Comparison of ENCODE assay signal across 19 mouse cellular contexts in genomic region chr10:14952899-14953478, GRCm38 (mm10).
DNase-seq lines count a peak whose midpoint lies in the region; ATAC-seq and TF ChIP-seq lines count a peak whose summit lies in the region.
"Had no signal": no experiment of that assay in that cellular context is flagged by ENCODE, and none has a peak within 500 bp of the region (broad histone marks: within the 10 kb centered on the region; RNA-seq: fewer than 3 reads in every experiment).

No protein-coding gene starts in this region.

- H3K4me3 ChIP-seq in hindbrain, embryonic 13.5 days, result no peak overlapping the region
- H3K4me3 ChIP-seq in hindbrain, embryonic 10.5 days, result no peak overlapping the region
- H3K4me3 ChIP-seq in forebrain, embryonic 16.5 days (replicated peaks; ENCODE audit: low read length), result no peak overlapping the region
- no peak overlapping the region for H3K4me3 ChIP-seq in midbrain, embryonic 15.5 days
- H3K4me3 ChIP-seq in lung, adult 2 months (replicated peaks; ENCODE audit: extremely low read depth, low read depth, low read length), result no peak overlapping the region
- no peak overlapping the region for H3K4me3 ChIP-seq in limb, embryonic 10.5 days
- H3K4me3 ChIP-seq: kidney, embryonic 15.5 days; layer of hippocampus, adult 2 months had no signal

- no peaks in the 10 kb centered on the region for H3K9me3 ChIP-seq in hindbrain, embryonic 13.5 days
- H3K9me3 ChIP-seq in hindbrain, embryonic 10.5 days, result no peaks in the 10 kb centered on the region
- H3K9me3 ChIP-seq in forebrain, embryonic 16.5 days (ENCODE audit: control insufficient read depth, low read length), result no peaks in the 10 kb centered on the region
- H3K9me3 ChIP-seq in midbrain, embryonic 15.5 days, result no peaks in the 10 kb centered on the region
- no peaks in the 10 kb centered on the region for H3K9me3 ChIP-seq in limb, embryonic 10.5 days (replicated peaks)
- H3K9me3 ChIP-seq: kidney, embryonic 15.5 days had no signal

- no peak overlapping the region for H3K4me2 ChIP-seq in hindbrain, embryonic 13.5 days
- H3K4me2 ChIP-seq in forebrain, embryonic 16.5 days (ENCODE audit: low read length), result no peak overlapping the region
- H3K4me2 ChIP-seq in midbrain, embryonic 15.5 days, result no peak overlapping the region
- H3K4me2 ChIP-seq: heart, embryonic 11.5 days; kidney, embryonic 15.5 days; liver, embryonic 11.5 days; lung, embryonic 14.5 days had no signal

- DNase-seq in hindbrain, embryonic 10.5 days (ENCODE audit: low spot score), result no peak
- DNase-seq in brain, embryonic 14.5 days (ENCODE audit: low read depth), result peak; percentile 84
- no peak for DNase-seq in lung, adult 2 months
- no peak for DNase-seq in right cerebral cortex, postnatal 36 days (ENCODE audit: low spot score in 2 of 2)
- no peak for DNase-seq in limb, embryonic 10.5 days (ENCODE audit: low spot score)
- DNase-seq: adrenal gland, postnatal 14 days; cerebellum, adult 9-10 months; gastrocnemius, postnatal 36 days; left cerebral cortex, postnatal 4 days; right cerebral cortex, postnatal 14 days had no signal

- 38% methylated on average over 1 of the region's 1 CpGs for WGBS in hindbrain, embryonic 13.5 days
- 71% methylated on average over 1 of the region's 1 CpGs for WGBS in hindbrain, embryonic 10.5 days
- WGBS in forebrain, embryonic 16.5 days, result 3% methylated on average over 1 of the region's 1 CpGs
- WGBS in midbrain, embryonic 15.5 days, result 35% methylated on average over 1 of the region's 1 CpGs
- 44% methylated on average over 1 of the region's 1 CpGs for WGBS in lung, adult 2 months
- WGBS in limb, embryonic 10.5 days, result 69% methylated on average over 1 of the region's 1 CpGs

- ATAC-seq in hindbrain, embryonic 13.5 days (ENCODE audit: low FRiP score), result peak; percentile 57; the same call in 1 of the 2 replicates
- peak; percentile 96 for ATAC-seq in forebrain, embryonic 16.5 days
- ATAC-seq in midbrain, embryonic 15.5 days (replicated peaks), result peak; percentile 87

- no peaks in the 10 kb centered on the region for H3K4me1 ChIP-seq in hindbrain, embryonic 13.5 days (replicated peaks)
- H3K4me1 ChIP-seq in hindbrain, embryonic 10.5 days (replicated peaks), result no peaks in the 10 kb centered on the region
- no peaks in the 10 kb centered on the region for H3K4me1 ChIP-seq in forebrain, embryonic 16.5 days (replicated peaks; ENCODE audit: control insufficient read depth, insufficient read depth, low read length)
- no peaks in the 10 kb centered on the region for H3K4me1 ChIP-seq in midbrain, embryonic 15.5 days
- H3K4me1 ChIP-seq in lung, adult 2 months (ENCODE audit: control insufficient read depth, insufficient read depth, low read length), result no peaks in the 10 kb centered on the region
- H3K4me1 ChIP-seq in limb, embryonic 10.5 days, result no peaks in the 10 kb centered on the region
- H3K4me1 ChIP-seq: kidney, embryonic 15.5 days had no signal

- H3K9ac ChIP-seq in hindbrain, embryonic 13.5 days, result no peak overlapping the region
- no peak overlapping the region for H3K9ac ChIP-seq in forebrain, embryonic 16.5 days (replicated peaks; ENCODE audit: low read depth, low read length)
- no peak overlapping the region for H3K9ac ChIP-seq in midbrain, embryonic 15.5 days
- H3K9ac ChIP-seq: kidney, embryonic 15.5 days; lung, embryonic 14.5 days had no signal

- H3K36me3 ChIP-seq in hindbrain, embryonic 13.5 days, result no peaks in the 10 kb centered on the region
- H3K36me3 ChIP-seq in hindbrain, embryonic 10.5 days, result no peaks in the 10 kb centered on the region
- no peaks in the 10 kb centered on the region for H3K36me3 ChIP-seq in forebrain, embryonic 16.5 days (ENCODE audit: control insufficient read depth, insufficient read depth)
- H3K36me3 ChIP-seq in midbrain, embryonic 15.5 days (replicated peaks), result no peaks in the 10 kb centered on the region
- no peaks in the 10 kb centered on the region for H3K36me3 ChIP-seq in limb, embryonic 10.5 days
- H3K36me3 ChIP-seq: kidney, embryonic 15.5 days had no signal

- H3K27me3 ChIP-seq in hindbrain, embryonic 13.5 days, result no peaks in the 10 kb centered on the region
- H3K27me3 ChIP-seq in hindbrain, embryonic 10.5 days (ENCODE audit: insufficient read depth, poor library complexity, severe bottlenecking), result no peaks in the 10 kb centered on the region
- H3K27me3 ChIP-seq in forebrain, embryonic 16.5 days (replicated peaks; ENCODE audit: control insufficient read depth, insufficient read depth, low read length), result no peaks in the 10 kb centered on the region
- no peaks in the 10 kb centered on the region for H3K27me3 ChIP-seq in midbrain, embryonic 15.5 days (replicated peaks)
- no peaks in the 10 kb centered on the region for H3K27me3 ChIP-seq in limb, embryonic 10.5 days (ENCODE audit: low read depth, poor library complexity, severe bottlenecking)
- H3K27me3 ChIP-seq: kidney, embryonic 15.5 days had no signal

- no peak for TF ChIP-seq CTCF in brain, embryonic 14.5 days (IDR thresholded peaks at IDR 0.05; ENCODE audit: borderline replicate concordance, extremely low read depth, insufficient read depth, insufficient read length)
- no peak for TF ChIP-seq CTCF in lung, adult 2 months (IDR thresholded peaks at IDR 0.05; ENCODE audit: insufficient read depth, low read length)

- no peak overlapping the region for H3K27ac ChIP-seq in hindbrain, embryonic 13.5 days
- H3K27ac ChIP-seq in hindbrain, embryonic 10.5 days, result no peak overlapping the region
- no peak overlapping the region for H3K27ac ChIP-seq in forebrain, embryonic 16.5 days (ENCODE audit: low read length)
- H3K27ac ChIP-seq in midbrain, embryonic 15.5 days, result no peak overlapping the region
- H3K27ac ChIP-seq in limb, embryonic 10.5 days, result no peak overlapping the region
- H3K27ac ChIP-seq: kidney, embryonic 15.5 days; layer of hippocampus, adult 2 months; stomach, postnatal 0 days had no signal

- TF ChIP-seq POLR2A in brain, embryonic 14.5 days (IDR thresholded peaks at IDR 0.05; ENCODE audit: borderline replicate concordance, extremely low read depth, insufficient read depth, insufficient read length, poor library complexity, severe bottlenecking), result no peak
- TF ChIP-seq POLR2A in lung, adult 2 months (IDR thresholded peaks at IDR 0.05; ENCODE audit: borderline replicate concordance, extremely low read depth, low read depth, low read length), result no peak
